Mouse (Mus musculus) intestine, embryonic 16.5 days (tissue): ENCODE measurements around the gene Pfdn6. TPM values are rescaled to one million over a fixed set of nuclear protein-coding genes. Genes with fewer than 3 reads are reported as not detected.

Experiments
- ATAC-seq: fragments of 200-750 bp; cut with Nextera tagmentation; 2 replicates; pipeline ENCODE4 v1.8.0; 2017; ENCODE audit warnings: moderate TSS enrichment, moderate library complexity
- H3K27ac ChIP-seq: fragments of 300-500 bp; sonication (generic); 2 replicates; pipeline ENCODE4 v1.5.1; 2014; ENCODE audit warnings: mild to moderate bottlenecking, low read length
- H3K27me3 ChIP-seq: fragments of 300-500 bp; sonication (generic); replicated peaks from 2 replicates; pipeline ENCODE4 v1.6.1; 2014; ENCODE audit warnings: low read length, control low read depth, mixed read lengths; ENCODE audit not compliant: control insufficient read depth, insufficient read depth
- H3K36me3 ChIP-seq: fragments of 300-500 bp; sonication (generic); 2 replicates; pipeline ENCODE4 v1.6.1; 2014; ENCODE audit warnings: low read length, control low read depth; ENCODE audit not compliant: control insufficient read depth, insufficient read depth
- H3K4me1 ChIP-seq: fragments of 300-500 bp; sonication (generic); 2 replicates; pipeline ENCODE4 v1.6.1; 2014; ENCODE audit warnings: low read length, control low read depth, mixed read lengths; ENCODE audit not compliant: control insufficient read depth, insufficient read depth
- H3K4me2 ChIP-seq: fragments of 300-500 bp; sonication (generic); 2 replicates; pipeline ENCODE4 v1.6.1; 2014; ENCODE audit warnings: low read depth, low read length, control low read depth
- H3K4me3 ChIP-seq: fragments of 300-500 bp; sonication (generic); 2 replicates; pipeline ENCODE4 v1.5.1; 2014; ENCODE audit warnings: mild to moderate bottlenecking, low read length
- H3K9ac ChIP-seq: fragments of 300-500 bp; sonication (generic); 2 replicates; pipeline ENCODE4 v1.6.1; 2014; ENCODE audit warnings: low read depth, low read length
- H3K9me3 ChIP-seq: fragments of 300-500 bp; sonication (generic); 2 replicates; pipeline ENCODE4 v1.6.1; 2016; ENCODE audit warnings: low read length, control low read depth; ENCODE audit not compliant: control insufficient read depth
- WGBS: fragments of 180-500 bp; shearing (Covaris S2); extraction: QIAGEN DNeasy Blood & Tissue Kit; methylation state at CpG from one replicate; pipeline ENCODE4 v1.1.7; 2014; 5-methylcytosine and 5-hydroxymethylcytosine counted together
- polyA plus RNA-seq: library from polyadenylated mRNA; unstranded; fragments of >200 nt; fragmentation: Nextera tagmentation; extraction: Ambion mirVana; gene quantifications from 2 replicates; pipeline ENCODE4 v1.2.1, GENCODE M21; 2015

The Pfdn6 gene
- polyA plus RNA-seq, 1 experiment from 2014 or later: 167 TPM

- H3K27me3 ChIP-seq: no peaks in the 10 kb centered on the region
- H3K4me2 ChIP-seq: peak overlapping the region; percentile 92
- WGBS: 2% methylated on average over 26 of the region's 26 CpGs
- ATAC-seq: peak; percentile 3; the same call in 1 of the 2 replicates
- H3K9ac ChIP-seq: peak overlapping the region; percentile 87
- peak overlapping the region; percentile 85 for H3K4me3 ChIP-seq
- H3K36me3 ChIP-seq: peaks cover 19% of the 10 kb centered on the region
- no peak overlapping the region for H3K27ac ChIP-seq
- no peaks in the 10 kb centered on the region for H3K9me3 ChIP-seq
- peaks cover 19% of the 10 kb centered on the region for H3K4me1 ChIP-seq
Observed at GRCm38 (mm10) chr17:33940981-33941380, 838 bp upstream of the Pfdn6 start.

- no peak overlapping the region for H3K27ac ChIP-seq
- H3K36me3 ChIP-seq: peaks cover 15% of the 10 kb centered on the region
- no peak for ATAC-seq
- H3K4me3 ChIP-seq: no peak overlapping the region
- H3K9me3 ChIP-seq: no peaks in the 10 kb centered on the region
- 70% methylated on average over 11 of the region's 11 CpGs for WGBS
- no peak overlapping the region for H3K4me2 ChIP-seq
- peak overlapping the region; percentile 87; the same call in 1 of the 2 replicates for H3K9ac ChIP-seq
- peaks cover 19% of the 10 kb centered on the region for H3K4me1 ChIP-seq
- H3K27me3 ChIP-seq: no peaks in the 10 kb centered on the region
Observed at GRCm38 (mm10) chr17:33938783-33939182, 1.4 kb downstream of the Pfdn6 start.

DNA sequence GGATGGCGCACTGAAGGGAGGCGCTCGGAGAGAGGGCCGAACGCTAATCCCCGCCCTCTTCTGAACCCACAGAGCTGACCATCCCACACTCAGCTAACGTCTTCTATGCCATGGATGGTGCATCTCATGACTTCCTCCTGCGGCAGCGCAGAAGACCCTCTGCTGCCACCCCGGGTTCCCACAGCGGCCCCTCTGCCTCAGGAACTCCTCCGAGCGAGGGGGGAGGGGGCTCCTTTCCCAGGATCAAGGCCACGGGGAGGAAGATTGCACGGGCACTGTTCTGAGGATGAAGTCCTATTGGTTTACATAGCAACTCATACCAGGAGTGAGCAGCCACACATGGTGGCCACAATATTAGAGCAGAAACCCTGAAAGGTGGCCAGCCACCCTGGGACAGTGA lies 3.1 kb downstream of the Pfdn6 start:
- H3K4me3 ChIP-seq: no peak overlapping the region
- no peak overlapping the region for H3K27ac ChIP-seq
- peaks cover 19% of the 10 kb centered on the region for H3K4me1 ChIP-seq
- H3K9me3 ChIP-seq: no peaks in the 10 kb centered on the region
- no peak for ATAC-seq
- H3K4me2 ChIP-seq: no peak overlapping the region
- WGBS: 84% methylated on average over 15 of the region's 15 CpGs
- H3K9ac ChIP-seq: no peak overlapping the region
- H3K36me3 ChIP-seq: peaks cover 11% of the 10 kb centered on the region
- no peaks in the 10 kb centered on the region for H3K27me3 ChIP-seq

DNA sequence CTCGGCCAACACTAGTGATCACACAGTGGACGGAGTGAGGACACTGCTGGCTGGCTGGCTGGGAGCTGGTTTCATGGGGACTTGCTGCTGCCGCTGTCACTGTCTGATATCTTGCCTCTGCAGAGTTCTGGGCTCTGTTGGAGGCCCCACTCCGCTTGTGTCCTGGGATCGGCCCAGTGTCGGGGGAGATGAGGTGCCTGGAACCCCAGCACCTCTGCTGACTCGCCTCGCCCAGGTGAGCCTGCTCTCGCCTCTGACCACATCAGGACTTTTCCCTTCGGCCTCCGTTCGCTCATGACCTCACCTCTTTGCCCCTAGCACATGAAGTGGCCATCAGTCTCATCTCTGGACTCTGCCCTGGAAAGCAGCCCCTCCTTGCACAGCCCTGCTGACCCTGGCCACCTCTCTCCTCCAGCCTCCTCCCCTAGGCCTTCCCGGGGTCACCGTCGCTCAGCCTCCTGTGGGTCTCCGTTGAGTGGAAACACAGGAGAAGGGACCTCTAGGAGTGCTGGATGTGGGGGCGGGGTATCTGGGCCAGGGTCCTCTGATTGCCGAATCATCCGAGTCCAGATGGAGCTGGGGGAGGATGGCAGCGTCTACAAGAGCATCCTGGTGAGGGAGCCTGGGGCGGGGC lies 4.6 kb downstream of the Pfdn6 start:
- no peak for ATAC-seq
- WGBS: 91% methylated on average over 21 of the region's 21 CpGs

DNA sequence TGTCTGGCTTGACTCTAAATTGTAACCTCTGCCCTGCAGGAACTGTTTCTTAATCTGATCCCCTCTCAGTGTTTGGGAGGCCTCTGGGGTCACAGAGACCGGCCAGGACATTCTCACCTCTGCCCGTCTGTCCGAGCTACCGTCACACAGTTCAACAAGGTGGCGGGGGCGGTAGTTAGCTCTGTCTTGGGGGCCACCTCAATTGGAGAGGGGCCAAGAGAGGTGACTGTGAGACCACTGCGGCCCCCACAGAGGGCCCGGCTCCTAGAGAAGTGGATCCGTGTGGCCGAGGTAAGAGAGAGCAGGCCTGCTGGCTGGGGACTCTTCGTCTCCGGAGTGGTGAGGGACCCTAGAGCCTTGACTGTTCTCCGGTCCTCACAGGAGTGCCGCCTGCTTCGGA lies 7.2 kb downstream of the Pfdn6 start:
- Histone ChIP-seq H3K9me3 (no peaks in the 10 kb centered on the region), H3K4me1 (peaks cover 17% of the 10 kb centered on the region), H3K4me3 (no peak overlapping the region), H3K4me2 (no peak overlapping the region), H3K36me3 (peaks cover 11% of the 10 kb centered on the region), H3K9ac (no peak overlapping the region), H3K27ac (no peak overlapping the region), H3K27me3 (no peaks in the 10 kb centered on the region)
- WGBS: 92% methylated on average over 15 of the region's 15 CpGs
- ATAC-seq: no peak

More for the DNA sequence above, 4.6 kb downstream of the Pfdn6 start:
- Histone ChIP-seq H3K4me3 (no peak overlapping the region), H3K9ac (no peak overlapping the region), H3K4me1 (peaks cover 19% of the 10 kb centered on the region), H3K4me2 (no peak overlapping the region), H3K9me3 (no peaks in the 10 kb centered on the region), H3K27me3 (no peaks in the 10 kb centered on the region), H3K36me3 (peaks cover 11% of the 10 kb centered on the region), H3K27ac (no peak overlapping the region)

GRCm38 (mm10) chr17:33932448-33932847 lies 7.7 kb downstream of the Pfdn6 start:
- no peaks in the 10 kb centered on the region for H3K27me3 ChIP-seq
- peaks cover 17% of the 10 kb centered on the region for H3K4me1 ChIP-seq
- H3K4me2 ChIP-seq: no peak overlapping the region
- peaks cover 8% of the 10 kb centered on the region; the same call in 1 of the 2 replicates for H3K36me3 ChIP-seq
- H3K9ac ChIP-seq: no peak overlapping the region
- no peak overlapping the region for H3K4me3 ChIP-seq
- H3K9me3 ChIP-seq: no peaks in the 10 kb centered on the region
- ATAC-seq: no peak
- no peak overlapping the region for H3K27ac ChIP-seq
- WGBS: 86% methylated on average over 14 of the region's 14 CpGs

DNA sequence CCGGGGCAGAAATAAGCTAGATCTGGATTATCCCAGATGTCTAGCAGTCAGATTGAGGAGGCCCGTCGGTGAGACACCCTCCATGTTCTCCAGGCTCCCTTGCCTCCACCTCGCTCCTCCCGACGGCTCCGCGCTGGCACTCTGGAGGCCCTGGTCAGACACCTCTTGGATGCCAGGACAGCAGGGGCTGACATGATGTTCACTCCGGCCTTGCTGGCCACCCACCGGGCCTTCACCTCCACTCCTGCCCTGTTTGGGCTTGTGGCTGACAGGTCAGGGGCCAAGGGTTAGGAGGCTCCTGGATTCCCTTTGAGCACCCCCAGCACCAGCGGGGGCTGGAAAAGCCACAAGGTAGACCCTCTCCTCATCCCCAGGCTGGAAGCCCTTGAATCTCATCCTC lies 8.2 kb downstream of the Pfdn6 start:
- H3K4me2 ChIP-seq: no peak overlapping the region

GRCm38 (mm10) chr17:33931159-33931866 lies 8.8 kb downstream of the Pfdn6 start:
- Histone ChIP-seq H3K36me3 (peaks cover 8% of the 10 kb centered on the region; the same call in 1 of the 2 replicates), H3K9ac (peak overlapping the region; percentile 85), H3K9me3 (no peaks in the 10 kb centered on the region), H3K4me2 (peak overlapping the region; percentile 98), H3K27me3 (no peaks in the 10 kb centered on the region), H3K27ac (no peak overlapping the region), H3K4me3 (peak overlapping the region; percentile 87), H3K4me1 (peaks cover 17% of the 10 kb centered on the region)
- 42% methylated on average over 18 of the region's 18 CpGs for WGBS
- ATAC-seq: no peak

More for the DNA sequence above, 8.2 kb downstream of the Pfdn6 start:
- H3K9me3 ChIP-seq: no peaks in the 10 kb centered on the region
- no peaks in the 10 kb centered on the region for H3K27me3 ChIP-seq
- peaks cover 7% of the 10 kb centered on the region; the same call in 1 of the 2 replicates for H3K36me3 ChIP-seq
- H3K27ac ChIP-seq: no peak overlapping the region
- no peak overlapping the region for H3K9ac ChIP-seq
- WGBS: 90% methylated on average over 11 of the region's 11 CpGs
- H3K4me3 ChIP-seq: no peak overlapping the region
- peaks cover 17% of the 10 kb centered on the region for H3K4me1 ChIP-seq
- ATAC-seq: no peak

DNA sequence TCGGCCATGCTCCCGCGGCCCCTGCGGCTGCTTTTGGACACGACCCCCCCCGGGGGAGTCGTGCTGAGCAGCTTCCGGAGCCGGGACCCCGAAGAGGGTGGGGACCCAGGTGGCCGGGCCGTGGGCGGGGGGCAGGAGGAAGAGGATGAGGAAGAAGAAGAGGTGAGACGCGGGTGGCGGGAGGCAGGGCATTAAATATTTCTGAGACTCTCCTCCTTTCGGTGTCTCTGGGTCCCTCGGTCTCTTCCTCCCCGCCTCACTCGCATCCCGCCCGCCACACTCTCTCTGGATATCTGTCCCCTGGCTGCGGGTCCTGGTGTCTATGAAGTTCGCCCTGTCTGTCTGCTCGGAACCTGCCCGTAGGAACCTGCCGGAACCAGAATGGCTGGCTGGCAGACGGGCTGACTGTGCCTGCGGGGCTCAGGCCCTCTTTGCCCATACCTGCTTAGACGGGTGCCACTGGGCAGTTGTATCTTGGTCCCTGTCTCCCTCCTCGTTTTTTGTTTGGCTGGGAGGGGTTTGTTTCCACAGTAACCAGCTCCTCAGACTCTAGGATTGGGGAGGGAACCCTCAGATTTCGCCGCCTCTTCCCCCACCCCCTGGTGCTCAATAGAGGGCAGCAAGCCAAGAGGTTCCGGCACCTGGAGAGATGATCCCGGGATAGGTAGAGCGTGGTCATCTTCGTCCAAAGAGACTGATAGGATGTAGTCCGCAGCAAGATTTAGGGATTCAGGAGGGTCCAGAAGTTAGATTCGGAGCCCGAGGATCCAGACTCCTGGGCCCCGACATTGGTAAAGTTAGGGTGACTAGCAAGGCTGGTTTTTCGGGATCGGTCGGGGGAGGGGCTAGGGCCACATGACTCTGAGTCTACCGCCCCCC lies 9.6 kb downstream of the Pfdn6 start:
- peaks cover 17% of the 10 kb centered on the region for H3K4me1 ChIP-seq
- H3K4me2 ChIP-seq: peak overlapping the region; percentile 98
- peak overlapping the region; percentile 85 for H3K9ac ChIP-seq
- no peaks in the 10 kb centered on the region for H3K9me3 ChIP-seq
- WGBS: under 1% methylated on average over 42 of the region's 45 CpGs
- peak overlapping the region; percentile 99 for H3K27ac ChIP-seq
- no peaks in the 10 kb centered on the region for H3K27me3 ChIP-seq
- H3K4me3 ChIP-seq: peak overlapping the region; percentile 87
- H3K36me3 ChIP-seq: peaks cover 15% of the 10 kb centered on the region; the same call in 1 of the 2 replicates
- peak; percentile 23 for ATAC-seq
